Mouse (Mus musculus) erythroblast, embryonic 14.5 days (primary cell): ENCODE data around the gene Tmem240.

Experiments used
- GATA1 ChIP-seq: IDR thresholded peaks from 2 replicates; pipeline ENCODE4 v1.6.1; 2012; ENCODE audit warnings: low read length, inconsistent platforms, mixed read lengths
- TAL1 ChIP-seq: IDR thresholded peaks from 3 replicates; pipeline ENCODE4 v1.6.1; 2012; ENCODE audit warnings: low read length, inconsistent platforms, mixed read lengths

DNA sequence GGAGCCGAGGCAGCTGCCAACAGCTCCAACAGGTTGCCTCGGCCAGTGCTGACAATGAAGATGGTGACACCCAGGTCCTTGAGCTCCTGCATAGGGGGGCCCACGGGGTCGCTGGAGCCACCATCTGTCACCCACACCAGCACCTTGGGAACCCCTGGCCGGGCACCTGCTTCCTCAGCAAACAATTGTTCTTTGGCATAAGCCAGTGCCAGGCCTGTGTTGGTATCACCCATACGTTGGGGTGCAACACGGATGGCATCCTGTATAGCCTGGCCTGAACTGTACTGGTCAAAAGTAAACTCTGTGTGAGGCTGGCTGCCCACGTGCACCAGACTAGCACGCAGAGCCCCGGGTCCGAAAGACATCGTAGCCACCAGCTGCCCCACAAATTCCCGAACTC lies 38.2 kb downstream of the Tmem240 start:
- no peak for TF ChIP-seq GATA1
- no peak for TF ChIP-seq TAL1
